Mouse (Mus musculus) embryonic facial prominence, embryonic 10.5 days (tissue): ENCODE results near the gene Fbxw19. TPM values are rescaled to one million over a fixed set of nuclear protein-coding genes. Genes with fewer than 3 reads are reported as not detected.
"Not testable (repeated sequence)": the region's sequence is repeated elsewhere in the genome, so short reads cannot be mapped to it uniquely, and the experiment has no call there.

Experiments
- DNase-seq: peaks from one replicate; pipeline ENCODE4 v3.0.0-alpha.2; 2017; ENCODE audit warnings: low spot score
- H3K27ac ChIP-seq: fragments of 300-500 bp; sonication (generic); replicated peaks from 2 replicates; pipeline ENCODE4 v1.5.1; 2016; ENCODE audit warnings: mild to moderate bottlenecking
- H3K27me3 ChIP-seq: fragments of 300-500 bp; sonication (generic); replicated peaks from 2 replicates; pipeline ENCODE4 v1.6.1; 2016; ENCODE audit warnings: low read depth, mild to moderate bottlenecking; ENCODE audit not compliant: poor library complexity, severe bottlenecking
- H3K36me3 ChIP-seq: fragments of 300-500 bp; sonication (generic); replicated peaks from 2 replicates; pipeline ENCODE4 v1.6.1; 2016; ENCODE audit warnings: mild to moderate bottlenecking, moderate library complexity
- H3K4me1 ChIP-seq: fragments of 300-500 bp; sonication (generic); 2 replicates; pipeline ENCODE4 v1.6.1; 2016
- H3K4me3 ChIP-seq: fragments of 300-500 bp; sonication (generic); 2 replicates; pipeline ENCODE4 v1.5.1; 2016; ENCODE audit warnings: mild to moderate bottlenecking, moderate library complexity
- H3K9me3 ChIP-seq: fragments of 300-500 bp; sonication (generic); 2 replicates; pipeline ENCODE4 v1.6.1; 2016; ENCODE audit warnings: mild to moderate bottlenecking
- WGBS: fragments of 180-500 bp; shearing (Covaris S2); methylation state at CpG from one replicate; pipeline ENCODE4 v1.1.7; 2016; 5-methylcytosine and 5-hydroxymethylcytosine counted together
- polyA plus RNA-seq: library from polyadenylated mRNA; unstranded; fragments of >200 nt; fragmentation: Nextera tagmentation; extraction: Ambion mirVana; gene quantifications from 2 replicates; pipeline ENCODE4 v1.2.1, GENCODE M21; 2016

Fbxw19 gene
- not detected in 2 replicates for polyA plus RNA-seq

- H3K27me3 ChIP-seq, H3K4me1 ChIP-seq, H3K9me3 ChIP-seq, DNase-seq, H3K27ac ChIP-seq, H3K36me3 ChIP-seq, H3K4me3 ChIP-seq: not testable (repeated sequence)
- 81% methylated on average over 1 of the region's 1 CpGs for WGBS
These were observed at the start of gene Fbxw19 for GRCm38 (mm10) chr9:109495775-109496174. Gene Fbxw19 (minus strand): TSS chr9:109495875.

- no peaks in the 10 kb centered on the region for H3K36me3 ChIP-seq
- H3K27me3 ChIP-seq = no peaks in the 10 kb centered on the region
- H3K4me3 ChIP-seq = no peak overlapping the region
- WGBS = 81% methylated on average over 5 of the region's 5 CpGs
- no peak for DNase-seq
- no peak overlapping the region for H3K27ac ChIP-seq
- no peaks in the 10 kb centered on the region for H3K4me1 ChIP-seq
- no peaks in the 10 kb centered on the region for H3K9me3 ChIP-seq
These were observed 27.9 kb upstream of the Fbxw19 start for GRCm38 (mm10) chr9:109523385-109524064.

DNA sequence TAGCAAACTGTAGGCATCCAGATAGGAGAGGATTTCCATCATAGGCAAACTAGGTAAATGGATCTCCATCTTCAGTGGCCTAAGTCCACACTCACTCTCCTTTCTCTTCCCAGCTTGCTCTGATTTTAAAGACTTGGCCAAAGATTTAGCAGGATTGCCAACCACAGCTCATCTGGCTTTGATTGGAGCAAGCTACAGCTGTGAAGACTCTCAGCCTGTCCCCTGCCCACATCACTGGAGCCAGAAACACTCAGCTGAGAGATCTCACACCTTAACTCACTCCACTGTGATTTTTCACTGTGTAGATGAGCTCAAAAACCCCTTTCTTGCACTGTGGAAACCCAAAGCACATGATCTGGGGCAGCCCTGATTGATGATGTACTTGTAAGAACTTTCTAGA is 46.6 kb downstream of the Fbxw19 start, which contains the start of gene Fbxw16:
TSS of gene Fbxw16 (minus strand) at position 101 of the 400 bp plus-strand sequence.
- Histone ChIP-seq H3K27me3 (no peaks in the 10 kb centered on the region), H3K27ac (no peak within 1 kb of the TSS), H3K36me3 (no peaks in the 10 kb centered on the region), H3K4me3 (no peak within 1 kb of the TSS), H3K4me1 (no peaks in the 10 kb centered on the region), H3K9me3 (no peaks in the 10 kb centered on the region)
- no peak for DNase-seq

GRCm38 (mm10) chr9:109432956-109433355 is 62.7 kb downstream of the Fbxw19 start:
- 92% methylated on average over 1 of the region's 1 CpGs for WGBS
- H3K4me1 ChIP-seq = no peaks in the 10 kb centered on the region
- H3K27me3 ChIP-seq = no peaks in the 10 kb centered on the region
- H3K36me3 ChIP-seq = no peaks in the 10 kb centered on the region
- no peak overlapping the region for H3K4me3 ChIP-seq
- no peak for DNase-seq
- H3K9me3 ChIP-seq = no peaks in the 10 kb centered on the region
- H3K27ac ChIP-seq = no peak overlapping the region

Other genes starting within 250 kb of the Fbxw19 start
- not detected in 2 replicates for gene Fbxw14, start 208.2 kb downstream of the Fbxw19 start, polyA plus RNA-seq
- not detected in 2 replicates for gene Fbxw28, start 156.2 kb downstream of the Fbxw19 start, polyA plus RNA-seq
- gene Fbxw22, start 91.6 kb downstream of the Fbxw19 start, polyA plus RNA-seq = not detected in 2 replicates
- not detected in 2 replicates for gene Fbxw16, start 46.7 kb downstream of the Fbxw19 start, polyA plus RNA-seq
- not detected in 2 replicates for gene Fbxw15, start 72.4 kb upstream of the Fbxw19 start, polyA plus RNA-seq
- gene Fbxw24, start 130.2 kb upstream of the Fbxw19 start, polyA plus RNA-seq = not detected in 2 replicates
- not detected in 2 replicates for gene Fbxw25, start 168.8 kb upstream of the Fbxw19 start, polyA plus RNA-seq
- gene Fbxw18, start 206.8 kb upstream of the Fbxw19 start, polyA plus RNA-seq = not detected in 2 replicates